Mouse (Mus musculus) ZHBTc4 (cell line): Measurements from ENCODE around the gene Cryzl2.
A peak's percentile ranks its signal among the peaks of the same experiment; 100 is the strongest.

Experiments
- DNase-seq: peaks from one replicate; pipeline ENCODE4 v3.0.0-alpha.2; 2011; ENCODE audit warnings: low read depth, low spot score

Cryzl2 gene

DNA sequence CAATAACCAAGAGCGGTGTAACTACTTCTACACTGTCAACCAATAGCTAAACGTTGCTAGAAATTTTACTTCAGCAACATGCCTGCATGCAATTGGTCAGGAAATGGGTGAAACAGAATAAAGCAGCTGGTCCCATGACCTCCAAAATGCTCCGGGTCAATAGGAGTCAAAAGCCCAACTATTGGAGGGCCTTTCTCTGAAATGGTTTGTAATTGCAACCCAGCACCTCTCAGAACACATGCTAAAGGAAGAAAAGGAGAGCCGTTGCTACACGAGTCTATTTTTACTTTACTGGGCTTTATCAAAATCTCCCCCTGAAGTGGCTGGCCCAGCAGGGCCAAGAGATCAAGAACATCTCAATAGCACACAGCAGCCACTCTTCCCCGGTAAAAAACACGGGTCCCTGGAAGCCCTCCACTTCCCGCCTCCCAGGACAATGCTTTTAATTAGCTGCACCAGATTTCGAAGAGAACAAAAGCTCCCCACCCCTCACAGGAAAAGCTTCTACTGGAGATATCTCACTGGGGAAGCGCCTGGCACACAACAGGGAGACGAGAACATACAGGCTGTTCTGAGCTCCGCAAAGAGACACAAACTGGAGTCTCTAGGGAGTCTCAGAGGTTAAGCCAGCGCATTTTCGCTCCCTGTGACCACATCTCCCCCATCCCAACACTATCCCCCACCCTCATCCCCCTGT is 15.2 kb upstream of the Cryzl2 start:
- peak; percentile 30 for DNase-seq

DNA sequence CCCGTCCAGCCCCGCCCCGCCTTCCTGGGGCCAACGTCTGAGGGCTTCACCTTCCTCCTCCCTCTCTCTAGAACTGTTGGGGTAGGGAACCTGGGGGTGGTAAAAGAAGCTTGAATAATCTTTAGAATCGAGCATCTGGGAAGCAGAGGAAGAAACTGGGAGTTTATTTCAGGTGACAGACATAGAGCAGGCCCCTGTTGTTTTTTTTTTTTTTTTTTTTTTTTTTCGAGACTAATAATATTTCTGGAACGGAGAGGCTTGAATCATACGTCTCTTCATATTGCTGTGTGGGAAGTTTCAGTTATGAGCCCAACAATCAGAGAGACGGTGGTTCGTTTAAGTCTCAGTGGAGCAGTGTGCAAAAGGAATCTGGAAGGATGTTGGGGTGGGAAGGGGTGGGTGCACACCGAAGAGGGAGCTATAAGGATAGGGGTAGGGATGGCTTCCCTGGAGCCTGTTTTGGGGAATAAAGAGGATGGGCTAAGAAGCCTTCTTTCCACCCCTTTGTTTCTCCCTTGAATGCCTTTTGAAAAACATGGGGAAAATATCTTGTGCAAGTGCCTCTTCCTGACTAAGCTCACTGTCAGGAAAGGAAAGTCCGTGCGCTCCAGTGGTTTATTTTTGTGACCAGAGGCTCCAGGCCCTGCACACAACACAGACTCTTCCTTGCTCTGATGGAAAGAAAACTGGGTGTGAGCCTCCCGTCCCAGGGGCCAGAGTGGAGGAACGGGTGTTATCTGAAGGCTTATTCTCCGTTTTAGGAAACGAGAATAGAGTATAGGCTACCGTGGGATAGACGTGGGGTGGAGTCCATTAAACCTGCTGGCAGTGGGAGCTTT is 14.4 kb upstream of the Cryzl2 start:
- no peak for DNase-seq

DNA sequence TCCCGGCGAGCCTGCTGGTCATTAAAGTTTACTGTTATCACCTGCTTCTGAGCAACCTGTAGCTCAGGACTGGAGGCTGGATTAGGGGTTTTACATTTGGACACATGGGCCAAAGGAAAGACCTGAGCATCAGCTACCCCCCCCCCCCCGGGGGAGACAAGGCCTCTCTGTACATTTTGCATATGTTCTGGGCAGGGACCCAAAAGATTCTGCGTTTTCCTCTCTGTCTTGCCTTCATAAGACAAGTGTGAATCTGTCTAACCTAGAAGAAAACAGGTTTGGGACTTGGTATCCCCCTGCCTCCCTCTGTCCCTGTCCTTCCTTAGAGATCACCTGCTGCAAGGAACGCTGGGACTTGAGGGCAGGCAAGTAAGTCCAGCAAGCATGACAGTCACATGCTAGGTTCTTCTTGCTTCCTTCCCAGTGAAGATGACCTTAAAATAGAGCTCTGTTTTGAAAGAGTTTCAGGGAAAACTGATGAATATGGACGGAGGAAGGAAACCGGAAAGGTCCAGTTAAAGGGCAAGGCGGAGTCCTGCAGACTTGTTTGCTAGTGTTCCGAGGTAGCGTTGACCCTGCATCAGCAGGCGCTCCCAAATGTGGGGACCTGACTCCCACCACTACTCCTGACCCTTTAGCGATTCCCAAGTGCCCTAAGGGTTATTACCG is 13.6 kb upstream of the Cryzl2 start:
- no peak for DNase-seq

DNA sequence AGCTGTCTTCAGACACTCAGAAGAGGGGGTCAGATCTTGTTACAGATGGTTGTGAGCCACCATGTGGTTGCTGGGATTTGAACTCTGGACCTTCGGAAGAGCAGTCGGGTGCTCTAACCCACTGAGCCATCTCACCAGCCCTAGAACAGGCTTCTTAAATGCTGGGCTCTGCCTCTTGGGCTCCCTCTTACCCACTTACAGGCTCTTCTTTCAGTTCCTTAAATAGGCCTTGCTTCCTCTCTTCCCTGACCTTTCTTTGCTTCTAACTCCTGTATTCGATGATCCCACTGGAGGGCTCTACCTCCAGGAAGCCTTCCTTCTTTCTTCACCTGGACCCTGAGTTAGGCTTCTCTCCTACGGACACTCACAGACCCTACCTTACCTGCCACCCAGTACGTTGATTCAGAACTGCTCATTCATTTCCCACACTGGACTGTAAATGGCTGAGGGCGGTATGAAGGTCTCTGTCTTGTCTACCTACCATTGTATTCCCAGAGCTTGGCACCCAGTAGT is 12.9 kb upstream of the Cryzl2 start:
- DNase-seq = no peak

DNA sequence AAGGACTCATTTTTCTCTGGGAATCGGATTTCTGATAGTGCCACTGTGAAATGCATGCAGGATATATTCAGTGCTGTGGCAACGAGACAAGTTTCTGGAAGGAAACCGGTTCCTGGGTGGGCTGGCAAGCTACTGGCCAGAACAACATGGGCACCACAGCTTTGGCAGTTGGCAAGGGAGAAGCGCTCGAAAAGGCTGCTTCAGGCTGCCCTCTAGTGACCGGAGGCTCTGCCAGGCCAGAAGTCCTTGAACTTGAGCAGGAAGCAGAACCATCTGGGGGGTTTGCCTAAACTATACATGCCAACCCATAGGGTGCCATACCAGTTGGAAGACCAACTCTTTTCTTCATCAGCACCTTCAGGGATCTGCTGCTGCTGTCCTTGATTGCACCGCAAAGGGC is 12.1 kb upstream of the Cryzl2 start:
- no peak for DNase-seq

DNA sequence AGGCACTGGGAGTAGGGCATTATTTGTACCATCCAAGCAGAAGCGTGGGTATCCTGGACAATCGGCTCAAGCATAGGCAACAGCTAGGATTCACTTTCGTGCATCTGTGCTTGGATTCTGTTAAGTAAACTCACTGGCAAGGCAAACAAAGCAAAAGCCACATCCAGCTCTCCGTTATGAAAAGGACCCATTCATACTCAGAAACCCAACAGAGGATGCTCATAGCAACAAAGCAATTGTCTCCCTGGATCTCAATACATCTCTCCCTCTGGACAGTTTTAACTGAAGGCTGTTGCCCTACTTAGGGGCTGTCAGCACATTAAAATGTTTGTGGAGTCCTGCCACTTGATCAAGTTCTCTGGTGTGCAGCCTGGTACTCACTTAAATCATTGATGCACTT is 11.2 kb upstream of the Cryzl2 start:
- no peak for DNase-seq

DNA sequence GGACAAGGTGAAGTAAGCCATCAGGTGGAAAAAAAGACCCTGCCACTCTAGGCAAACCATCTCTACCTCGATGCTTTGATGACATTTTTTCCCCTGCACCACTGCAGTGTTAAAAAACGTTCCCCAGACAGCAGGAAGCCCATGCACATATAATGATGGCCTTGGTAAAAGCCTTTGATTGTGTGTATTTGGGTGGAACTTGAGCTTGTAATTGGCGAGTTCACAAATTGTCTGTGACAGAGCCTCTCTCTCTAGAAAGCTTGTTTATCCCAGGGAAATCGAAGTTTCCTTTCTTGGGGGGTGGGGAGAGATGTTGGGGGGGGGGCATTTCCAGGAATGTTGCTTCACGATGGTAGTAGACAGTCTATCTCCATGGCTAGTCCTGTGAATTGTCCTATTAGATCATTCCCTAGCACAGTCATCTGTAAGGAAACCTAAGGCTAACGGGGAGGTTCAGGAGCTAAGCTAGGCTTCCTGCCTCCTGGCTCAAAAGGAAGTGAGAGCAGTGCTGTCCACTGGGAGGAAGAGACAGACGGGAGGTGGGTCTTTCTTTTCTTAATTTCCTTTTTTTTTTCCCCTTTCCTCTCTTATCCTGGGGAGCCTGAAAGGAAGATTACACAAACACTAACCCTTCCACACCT is 10.1 kb upstream of the Cryzl2 start:
- DNase-seq = no peak

DNA sequence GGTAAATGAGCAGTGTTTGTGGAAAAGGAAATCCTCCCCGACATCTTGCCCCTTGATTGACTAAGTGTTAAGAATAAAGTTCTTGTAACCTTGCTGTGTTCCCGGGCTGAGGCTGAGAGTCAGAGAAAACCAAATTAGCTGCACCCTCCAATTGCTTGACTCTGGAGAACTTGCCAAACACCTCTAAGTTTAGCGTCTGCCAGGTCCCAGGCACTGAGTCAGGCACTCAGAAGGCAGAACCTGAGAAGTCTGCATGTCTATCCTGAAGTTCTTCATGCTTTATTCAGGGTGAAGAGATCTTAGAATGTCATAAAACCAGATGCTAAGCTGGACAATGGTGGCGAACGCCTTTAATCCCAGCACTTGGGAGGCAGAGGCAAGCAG is 9.6 kb upstream of the Cryzl2 start:
- no peak for DNase-seq

DNA sequence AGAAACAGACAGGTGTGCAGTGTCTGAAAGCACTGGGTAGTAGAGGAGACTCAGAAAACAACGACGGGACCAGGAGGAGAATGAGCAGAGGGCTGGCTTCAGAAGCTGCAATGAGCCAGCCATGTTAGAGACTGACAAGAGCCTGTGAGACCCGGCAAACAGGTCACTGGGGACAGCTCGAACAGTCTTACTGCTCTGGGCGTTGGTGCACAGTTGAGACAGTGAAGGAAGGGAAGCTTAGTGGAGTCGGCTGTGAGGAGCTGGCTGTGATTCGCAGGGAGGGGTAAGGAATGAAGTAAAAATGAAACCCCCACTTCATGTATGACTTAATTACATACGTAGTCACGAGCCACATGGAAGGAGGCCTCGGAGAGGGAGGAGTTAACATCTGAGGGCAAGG is 8.8 kb upstream of the Cryzl2 start:
- DNase-seq = no peak

DNA sequence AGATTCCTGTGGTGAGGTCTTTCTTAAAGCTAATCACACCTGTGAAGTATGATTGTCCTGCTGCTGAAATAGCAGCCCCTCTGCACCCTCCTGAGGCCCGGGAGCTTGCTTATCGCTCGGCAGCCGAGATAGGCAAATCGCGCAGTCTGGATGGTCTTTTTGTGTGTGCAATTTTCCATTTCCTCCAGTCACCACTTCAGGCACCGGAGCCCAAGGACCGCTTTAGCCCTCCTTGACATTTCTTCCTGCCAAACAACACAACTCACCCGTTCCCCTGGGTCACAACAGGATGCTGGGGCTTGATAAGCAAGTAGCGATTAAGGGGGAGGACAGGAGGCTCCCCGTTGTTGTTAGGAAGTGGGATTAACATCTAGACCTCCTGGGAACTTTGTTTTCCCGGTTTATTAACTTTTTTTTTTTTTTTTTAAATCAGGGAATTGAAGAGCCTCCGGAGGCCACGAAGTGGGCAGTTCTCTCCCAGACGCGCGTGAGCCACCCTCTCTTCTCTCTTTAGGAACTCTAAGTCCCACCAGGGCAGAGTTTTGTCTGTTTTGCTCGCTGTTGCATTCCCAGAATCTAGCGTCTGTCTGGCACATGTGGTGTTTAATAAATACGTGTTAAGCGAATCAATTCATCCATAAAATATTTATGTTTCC is 8.3 kb upstream of the Cryzl2 start:
- no peak for DNase-seq

DNA sequence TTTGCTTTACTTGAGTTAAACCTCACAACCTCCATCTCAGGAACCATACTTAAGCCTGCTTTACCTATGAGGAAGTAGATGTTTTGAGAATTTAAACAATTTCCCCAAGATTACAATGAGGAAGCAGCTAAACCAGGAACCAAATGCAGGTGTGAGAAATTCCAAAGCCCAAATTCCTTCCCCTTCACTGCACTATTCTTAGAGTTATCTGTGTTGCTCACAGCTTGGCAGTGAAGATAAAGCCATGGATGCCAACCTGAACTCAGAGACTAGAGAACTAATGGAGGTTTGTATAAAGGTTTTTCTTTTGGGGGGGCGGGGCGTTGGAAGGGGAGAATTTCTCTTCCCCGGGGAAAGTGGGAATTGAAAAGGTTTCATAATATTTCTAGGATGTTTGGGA is 6.1 kb upstream of the Cryzl2 start:
- no peak for DNase-seq

DNA sequence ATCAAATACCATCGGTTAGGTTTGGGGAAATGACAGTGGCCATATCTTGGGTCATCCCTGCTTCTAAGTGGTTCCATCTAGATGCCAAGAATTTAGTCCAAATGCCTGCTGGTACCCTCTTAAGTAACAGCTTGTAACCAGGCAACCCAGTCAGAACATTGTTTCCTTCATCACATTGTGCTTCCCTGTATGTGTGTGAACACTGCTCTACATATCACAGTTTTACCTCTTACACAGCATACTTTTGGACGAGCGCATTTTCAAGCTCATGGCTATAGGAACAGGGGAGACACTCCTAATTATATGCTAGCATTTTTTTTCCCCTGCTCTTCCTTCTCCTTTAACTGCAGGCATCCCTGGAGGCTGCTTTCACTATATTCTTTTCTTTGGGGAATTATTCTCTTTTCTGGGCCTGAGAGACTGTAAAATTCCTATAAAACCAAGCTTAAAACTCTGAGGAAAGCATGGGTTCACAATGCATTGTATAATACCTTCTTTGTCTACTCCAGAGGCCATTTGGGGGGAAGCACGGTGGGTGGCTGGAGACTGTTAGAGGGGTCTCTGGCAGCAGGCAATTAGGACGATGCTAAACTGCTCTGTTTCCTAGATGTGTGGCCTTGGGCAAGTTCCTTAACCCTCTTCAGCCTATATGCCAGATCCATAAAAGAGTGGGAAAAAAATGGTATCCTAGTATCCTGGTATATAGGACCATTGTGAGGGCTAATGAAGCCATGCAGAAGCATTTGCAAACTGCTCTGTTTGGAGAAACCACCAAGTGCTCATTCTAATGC is 5.4 kb upstream of the Cryzl2 start:
- no peak for DNase-seq

DNA sequence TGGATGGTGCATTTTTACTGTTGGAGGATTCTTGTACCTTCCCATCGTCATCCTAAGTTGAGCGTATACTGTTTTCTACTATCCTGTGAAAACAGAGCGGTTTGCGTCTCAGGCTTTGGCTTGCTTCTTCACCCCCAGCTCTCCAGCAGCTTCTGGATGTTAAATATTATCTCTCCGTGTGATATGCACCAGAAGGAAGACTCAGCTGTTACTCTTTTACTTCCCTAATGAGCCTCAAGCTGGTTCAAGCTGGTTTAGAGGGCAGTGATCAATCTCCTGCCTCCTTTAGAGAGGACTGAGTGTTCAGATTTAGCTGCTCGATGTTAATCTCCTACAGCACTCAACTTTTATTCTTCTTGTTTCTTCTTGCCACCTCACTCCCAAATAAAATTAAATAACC is 3.5 kb upstream of the Cryzl2 start:
- no peak for DNase-seq

DNA sequence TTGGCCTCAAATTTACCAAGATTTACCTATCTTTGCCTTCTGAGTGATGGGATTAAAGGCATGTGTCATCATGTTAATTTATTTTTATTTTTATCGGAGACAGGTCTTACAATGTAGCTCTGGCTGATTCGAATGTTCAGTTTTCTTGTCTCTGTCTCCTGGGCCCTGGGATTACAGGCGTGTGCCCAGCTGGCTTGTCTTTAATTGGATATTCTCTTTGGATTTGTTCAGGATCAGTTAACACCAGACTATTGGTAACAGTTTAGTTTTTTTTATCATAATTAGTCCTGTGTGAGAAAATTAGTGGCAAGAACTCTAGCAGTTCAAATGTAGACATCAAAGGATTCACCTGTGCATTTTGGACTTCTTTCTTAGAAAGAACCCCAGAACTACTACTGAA is 588 bp upstream of the Cryzl2 start:
- DNase-seq = no peak

DNA sequence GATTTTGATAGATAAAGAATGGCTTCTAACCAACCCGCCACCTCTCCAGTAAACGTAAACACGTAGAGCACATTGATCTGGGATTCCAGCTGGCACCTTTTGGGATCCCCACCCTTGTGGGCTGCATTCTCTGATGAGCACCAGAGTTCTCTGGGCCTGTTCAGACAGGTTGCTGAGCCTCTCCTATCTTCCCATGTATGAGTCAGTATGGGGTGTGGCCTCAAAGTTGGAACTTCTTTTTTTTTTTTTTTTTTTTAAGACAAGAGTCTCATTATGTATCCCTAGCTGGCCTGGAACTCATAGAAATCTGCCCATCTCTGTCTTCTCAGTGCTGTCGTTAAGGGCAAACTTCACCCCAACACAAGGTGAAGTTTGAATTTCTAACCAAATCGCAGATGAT is 1.5 kb downstream of the Cryzl2 start:
- peak; percentile 23 for DNase-seq

DNA sequence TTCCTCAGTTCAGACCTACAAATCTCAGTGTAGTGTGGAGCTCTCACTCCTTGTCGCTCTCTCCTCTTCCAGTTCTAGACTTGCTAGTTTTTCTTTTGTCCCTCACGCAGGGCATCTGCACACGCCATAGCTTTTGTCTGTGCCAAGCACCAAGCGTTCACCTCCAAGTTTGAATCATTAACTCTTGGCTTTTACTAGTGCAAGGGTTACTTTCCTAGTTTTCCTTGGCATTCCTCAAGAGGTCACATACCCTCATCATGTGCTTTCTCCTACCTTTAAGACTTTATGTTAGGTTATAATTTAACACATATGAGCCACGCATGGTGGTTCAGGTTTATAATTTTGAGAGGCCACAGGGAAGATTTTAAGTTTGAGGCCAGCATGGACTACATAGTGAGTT is 2.9 kb downstream of the Cryzl2 start:
- no peak for DNase-seq

DNA sequence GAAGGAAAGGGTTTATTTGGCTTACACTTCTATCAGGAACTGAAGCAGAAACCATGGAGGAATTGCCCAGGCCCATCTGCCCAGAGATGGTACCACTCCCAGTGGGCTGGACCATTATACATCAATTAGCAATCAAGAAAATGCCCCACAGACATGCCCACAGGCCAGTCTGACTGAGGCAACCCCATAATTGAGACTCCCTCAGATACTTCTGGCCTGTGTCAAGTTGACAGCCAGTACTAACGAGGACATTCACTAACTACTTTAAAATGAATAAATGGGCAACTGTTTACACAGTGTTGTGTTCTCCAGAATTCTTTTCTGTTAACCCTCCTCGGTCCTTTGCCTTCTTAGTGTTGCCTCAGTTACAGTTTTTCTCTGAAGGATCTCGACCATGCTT is 4.0 kb downstream of the Cryzl2 start:
- DNase-seq = no peak

DNA sequence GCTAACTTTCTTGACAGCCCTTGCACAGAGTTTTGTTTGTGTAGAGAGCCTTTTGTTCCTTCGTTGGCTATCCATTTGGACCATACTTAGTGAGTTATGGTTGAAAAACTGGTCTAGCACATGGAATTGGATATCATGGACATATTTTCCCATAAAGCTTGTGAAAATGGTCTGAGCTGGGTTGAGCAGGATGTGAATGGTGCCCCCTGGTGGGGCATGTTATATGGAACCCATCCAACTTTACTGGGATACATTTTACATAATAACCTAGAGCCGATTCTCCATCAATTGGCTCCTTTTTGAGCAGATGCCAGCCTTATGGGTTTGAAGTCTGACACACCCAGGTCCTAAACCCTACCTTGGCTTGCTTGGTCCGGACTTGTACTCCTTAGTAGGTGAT is 6.8 kb downstream of the Cryzl2 start:
- peak; percentile 38 for DNase-seq

DNA sequence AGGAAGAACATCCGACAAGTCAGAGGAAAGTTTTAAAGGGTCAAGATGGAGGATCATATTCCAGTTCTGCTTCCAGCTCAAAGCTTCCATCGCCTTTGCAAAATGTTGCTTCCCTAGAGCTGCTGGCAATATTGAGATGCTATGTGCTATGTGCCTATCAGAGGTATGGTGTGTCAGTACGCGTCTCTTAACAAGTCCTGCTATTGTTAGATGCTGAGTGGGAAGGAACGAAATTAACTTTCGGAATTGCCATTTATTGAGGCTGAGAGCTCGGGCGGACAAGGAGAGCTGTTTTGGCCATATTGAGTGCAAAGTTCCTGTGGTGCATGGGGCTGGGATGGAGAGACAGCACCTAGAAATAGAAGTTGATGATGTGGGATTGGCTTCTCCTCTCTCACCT is 9.5 kb downstream of the Cryzl2 start:
- no peak for DNase-seq

DNA sequence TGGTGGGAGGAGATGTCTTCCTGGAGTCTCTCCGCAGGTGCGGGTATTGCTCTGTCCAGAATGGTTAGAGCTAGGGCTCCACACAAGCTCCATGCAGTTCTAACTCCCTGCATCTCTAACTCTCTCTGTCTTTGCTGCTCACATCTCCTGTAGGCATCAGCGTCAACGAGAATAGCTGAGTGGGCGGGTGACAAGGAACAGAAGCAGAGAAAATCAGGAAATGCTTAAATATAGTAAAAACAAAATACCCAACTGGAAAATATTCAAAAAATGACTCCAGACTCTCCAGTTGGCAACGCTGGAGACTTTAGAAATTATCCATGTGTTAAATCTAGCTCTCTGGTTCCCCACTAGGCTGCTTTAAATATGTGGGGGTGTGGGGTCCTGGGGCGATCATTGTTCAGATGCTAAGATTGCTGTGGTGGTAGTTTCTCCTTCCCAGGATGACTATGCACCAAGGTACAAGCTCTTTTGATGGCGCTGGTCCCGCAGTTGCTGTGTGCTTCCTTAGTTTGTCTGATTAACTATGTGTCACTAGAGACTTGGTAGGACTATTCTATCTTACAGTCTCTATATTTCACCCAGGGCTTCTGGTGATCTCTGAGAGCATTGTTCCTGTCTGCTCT is 12.5 kb downstream of the Cryzl2 start:
- no peak for DNase-seq
